Mouse (Mus musculus): ENCODE results near the gene Nlrx1.

The Nlrx1 gene

DNA sequence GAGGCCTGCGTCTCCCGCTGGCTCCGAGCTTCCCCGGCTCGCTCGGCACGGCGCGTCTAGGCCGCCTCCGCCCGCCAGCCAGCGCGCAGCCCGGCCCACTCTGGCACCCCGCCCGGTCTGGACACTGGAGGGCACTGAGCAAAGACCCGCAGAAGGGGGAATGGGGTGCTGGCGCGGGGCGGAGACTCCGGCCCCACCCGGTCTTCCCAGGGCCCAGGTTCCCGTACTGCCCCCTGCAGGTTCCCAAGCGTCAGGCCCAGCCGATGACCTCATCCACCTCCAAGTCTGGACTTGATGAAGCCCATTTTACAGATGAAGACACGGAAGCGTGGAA is 405 bp downstream of the Nlrx1 start:
- in situ Hi-C loops (cut with MboI, MseI), result no loop called here

DNA sequence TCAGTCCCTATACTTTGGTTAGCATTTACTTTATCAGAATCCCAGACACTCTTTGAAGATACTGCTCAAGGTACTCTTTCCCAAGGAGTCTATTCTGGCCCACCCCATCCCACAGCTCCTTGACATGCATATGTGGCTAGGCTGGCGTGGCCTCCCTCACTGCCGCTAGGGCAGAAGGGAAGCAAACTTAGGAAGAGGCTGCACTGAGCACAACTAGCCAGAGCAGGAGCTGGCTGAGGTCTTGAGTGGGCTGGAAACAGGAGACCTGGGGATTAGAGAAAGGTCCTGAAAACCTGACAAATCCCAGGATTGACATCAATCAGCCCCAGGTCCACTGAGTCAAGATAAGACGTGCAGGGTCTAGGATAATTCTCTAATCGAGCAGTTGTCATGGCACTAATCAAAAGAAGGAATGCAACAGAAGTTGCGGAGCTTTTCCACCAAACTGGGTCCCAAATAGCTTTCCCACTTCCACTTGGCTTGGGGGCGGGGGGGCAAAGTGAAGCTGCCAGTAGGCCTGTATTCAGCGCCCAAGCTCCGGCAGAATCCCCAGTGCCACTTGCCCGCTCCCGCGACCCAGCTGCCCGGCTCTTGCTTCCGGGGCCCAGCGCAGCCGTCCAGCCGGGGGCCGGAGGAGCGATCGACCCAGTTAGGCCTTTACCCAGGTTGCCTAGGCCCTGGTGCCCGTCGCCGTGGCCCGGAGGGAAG is 926 bp downstream of the Nlrx1 start:
- in situ Hi-C loops (cut with MboI, MseI), result no loop called here

DNA sequence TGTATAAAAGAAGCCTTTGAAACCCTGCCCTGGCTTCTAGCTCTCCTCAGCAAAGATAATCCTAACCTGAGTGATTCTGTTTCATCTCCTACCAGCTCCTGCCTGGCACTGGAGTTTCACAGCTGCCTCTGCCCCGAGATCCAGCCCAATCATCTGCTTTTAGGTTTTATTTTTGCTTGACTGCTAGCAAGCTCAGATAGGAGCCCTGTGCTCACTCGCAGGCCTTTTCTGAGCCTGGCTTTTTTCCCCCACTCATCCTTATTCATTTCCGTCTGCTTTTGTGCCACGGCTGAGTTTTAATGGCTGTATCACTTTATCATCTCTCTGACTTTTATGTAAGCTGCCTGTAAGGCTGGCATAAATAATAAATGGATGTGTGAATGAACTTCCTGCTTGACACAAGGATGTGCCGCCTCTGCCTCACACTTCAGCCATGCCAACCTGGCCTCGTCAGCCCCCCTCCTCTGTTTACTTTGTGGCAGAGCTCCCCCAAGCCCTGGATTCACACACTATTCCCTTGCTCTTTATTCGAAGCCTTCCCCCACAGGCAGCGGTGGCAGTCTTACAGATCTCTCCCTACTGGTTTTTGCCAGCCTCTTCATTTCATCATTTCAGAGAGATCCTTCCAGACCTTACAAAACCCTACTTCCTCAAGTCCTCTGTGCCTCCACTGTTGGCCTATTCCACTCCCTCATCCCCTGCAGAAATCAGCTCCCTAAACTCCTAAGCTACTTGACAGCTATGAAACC is 1.7 kb downstream of the Nlrx1 start:
- in situ Hi-C loops (cut with MboI, MseI), result no loop called here

DNA sequence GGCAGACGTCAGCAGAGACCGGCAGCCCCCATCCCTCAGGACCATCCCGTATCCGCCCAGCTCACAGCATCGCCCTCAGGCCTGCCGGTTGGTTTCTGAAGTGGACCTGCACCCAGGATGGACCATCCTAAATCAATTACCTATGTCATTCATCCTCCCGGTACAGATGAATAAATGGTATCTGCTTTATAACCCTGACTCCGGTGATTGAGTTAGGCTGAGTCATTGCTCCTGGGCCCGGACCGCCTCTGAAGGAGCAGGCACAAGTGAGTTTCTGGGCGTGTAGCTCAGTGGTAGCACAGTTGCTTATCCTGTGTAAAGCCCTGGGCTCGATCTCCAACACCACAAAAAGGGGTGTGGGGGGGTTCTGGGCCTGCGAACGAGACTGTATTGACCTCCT is 7.0 kb downstream of the Nlrx1 start:
- in situ Hi-C loops (cut with MboI, MseI), result no loop called here

DNA sequence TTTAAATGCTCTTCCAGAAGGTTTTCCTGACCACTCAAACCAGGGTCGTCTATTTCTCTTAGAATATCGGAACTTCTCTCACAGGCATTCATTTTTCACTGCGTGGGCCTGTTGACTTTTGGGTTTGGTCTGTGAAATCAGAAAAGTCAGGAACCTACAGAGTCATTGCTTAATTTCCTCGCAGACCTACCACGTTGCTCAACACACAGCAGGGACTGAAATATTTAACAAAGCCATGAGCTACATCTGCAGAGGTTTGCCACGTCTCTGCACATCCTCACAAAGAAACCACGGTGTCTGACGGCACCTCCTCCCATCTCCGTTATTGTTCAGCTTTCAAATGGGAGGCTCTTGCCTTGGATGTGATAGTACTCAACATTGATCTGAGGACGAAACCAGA is 9.4 kb downstream of the Nlrx1 start:
- in situ Hi-C loops (cut with MboI, MseI), result loop anchor here (10.0 kb wide), 1 partner anchor 1244 kb away; no protein-coding TSS in a partner anchor

DNA sequence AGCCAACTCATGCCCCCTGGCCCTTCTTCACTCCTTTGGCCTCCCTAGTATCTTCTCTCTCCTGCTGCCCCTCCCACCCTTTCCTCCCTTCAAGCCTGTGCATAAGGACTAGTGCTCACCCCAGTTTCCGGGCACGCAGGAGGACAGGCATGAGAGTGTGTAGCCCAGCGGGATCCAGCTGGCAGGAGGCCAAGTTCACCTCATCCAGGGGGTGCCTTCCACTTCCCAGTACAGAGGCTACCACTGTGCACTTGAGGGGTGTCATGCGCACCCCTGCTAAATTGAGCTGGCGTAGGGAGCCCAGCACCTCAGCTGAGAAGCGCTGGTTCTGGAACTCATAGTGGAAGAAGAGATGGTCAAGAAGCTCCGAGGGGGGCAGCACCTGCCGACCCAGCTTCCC is 12.2 kb downstream of the Nlrx1 start:
- in situ Hi-C loops (cut with MboI, MseI), result loop anchor here (10.0 kb wide), 1 partner anchor 1241 kb away; no protein-coding TSS in a partner anchor

DNA sequence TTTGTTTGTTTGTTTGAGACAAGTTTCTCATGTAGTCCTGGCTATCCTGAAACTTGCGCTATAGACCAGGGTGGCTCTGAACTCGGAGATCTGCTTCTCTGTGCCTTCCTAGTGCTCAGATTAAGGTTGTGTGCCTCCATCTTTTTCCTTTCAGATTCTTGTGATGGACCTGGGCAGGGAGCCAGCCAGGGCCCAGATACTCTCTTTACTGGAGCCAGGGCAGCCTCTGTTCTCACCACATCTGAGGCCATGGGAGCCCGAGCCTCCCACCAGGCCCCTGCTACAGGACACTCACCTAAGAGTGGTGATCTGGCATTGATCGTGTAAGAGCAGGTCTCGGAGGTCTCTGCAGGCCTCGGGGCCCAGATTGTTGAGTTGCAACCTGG is 13.3 kb downstream of the Nlrx1 start:
- in situ Hi-C loops (cut with MboI, MseI), result loop anchor here (10.0 kb wide), 1 partner anchor 1240 kb away; no protein-coding TSS in a partner anchor

DNA sequence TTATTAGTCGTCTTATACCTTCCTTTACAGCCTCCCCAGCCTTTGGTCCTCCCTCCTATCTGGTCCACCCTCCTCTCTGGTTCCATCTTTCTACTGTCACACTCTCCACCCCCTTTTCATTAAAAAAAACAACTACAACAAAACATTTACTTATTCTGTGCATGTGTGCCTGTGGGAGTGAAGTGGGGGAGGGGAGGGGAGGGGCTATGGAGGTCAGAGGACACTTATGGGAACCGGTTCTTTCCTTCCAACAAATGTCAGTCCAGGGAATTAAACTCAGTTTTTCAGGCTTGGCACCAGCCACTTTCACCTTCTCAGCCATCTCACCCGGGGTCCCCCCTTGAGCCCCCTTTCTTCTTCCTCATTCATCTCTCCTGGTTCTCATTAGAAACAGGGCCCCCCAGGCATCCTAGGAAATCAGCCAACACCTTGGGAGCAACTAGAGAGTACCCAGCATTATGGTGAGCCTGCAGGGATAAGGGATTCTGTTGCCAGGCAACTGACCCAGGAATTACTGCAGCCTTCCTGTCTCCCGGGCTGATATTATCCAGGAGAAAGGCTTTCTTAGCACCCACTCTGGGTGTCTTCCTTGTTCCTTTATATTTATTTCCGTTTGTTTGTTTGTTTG is 13.8 kb downstream of the Nlrx1 start:
- in situ Hi-C loops (cut with MboI, MseI), result loop anchor here (10.0 kb wide), 1 partner anchor 1240 kb away; no protein-coding TSS in a partner anchor

DNA sequence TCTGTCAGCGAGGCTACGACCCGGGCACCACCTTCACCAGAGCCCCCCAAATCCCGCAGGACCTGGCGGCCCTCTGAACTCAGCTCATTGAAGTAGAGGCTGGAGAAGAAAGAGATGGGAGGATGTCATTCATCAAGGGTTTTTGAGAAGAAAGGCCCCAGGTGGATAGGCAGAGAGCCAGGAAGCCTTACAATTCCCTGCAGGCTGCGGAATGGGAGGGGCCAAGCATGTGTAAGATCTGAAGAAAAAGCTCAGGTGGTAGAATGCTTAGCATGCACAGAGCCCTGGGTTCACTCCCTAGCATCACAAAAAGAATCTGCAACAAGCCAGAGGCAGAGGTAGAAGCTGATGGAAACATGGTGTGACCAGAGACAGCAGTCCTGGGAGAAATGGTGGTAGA is 15.0 kb downstream of the Nlrx1 start:
- in situ Hi-C loops (cut with MboI, MseI), result loop anchor here (10.0 kb wide), 1 partner anchor 1239 kb away; no protein-coding TSS in a partner anchor

DNA sequence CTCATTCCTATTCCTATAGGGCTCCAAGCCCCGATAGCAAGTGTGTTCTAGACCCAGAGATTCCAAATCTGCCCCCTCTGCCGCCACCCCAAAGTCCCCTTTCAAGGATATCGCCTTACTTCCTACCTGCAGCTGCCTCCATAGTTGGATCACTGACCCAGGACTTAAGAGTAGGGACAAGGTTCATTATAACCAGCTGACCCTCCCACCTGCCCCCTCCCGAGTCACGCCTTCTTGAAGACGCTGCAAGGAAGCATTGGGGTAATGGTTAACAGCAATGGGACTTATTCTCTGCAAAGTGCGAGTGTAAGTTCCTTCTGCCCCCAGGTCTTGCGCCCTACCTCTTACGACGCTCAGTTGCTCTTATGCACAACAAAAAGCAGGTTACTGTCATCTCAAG is 17.1 kb downstream of the Nlrx1 start, which contains the start of gene Pdzd3:
Gene Pdzd3, minus strand, starts transcription at position 158 of the 400 bp plus-strand sequence.
- in situ Hi-C loops (cut with MboI, MseI), result loop anchor here (10.0 kb wide), 1 partner anchor 1237 kb away; no protein-coding TSS in a partner anchor

DNA sequence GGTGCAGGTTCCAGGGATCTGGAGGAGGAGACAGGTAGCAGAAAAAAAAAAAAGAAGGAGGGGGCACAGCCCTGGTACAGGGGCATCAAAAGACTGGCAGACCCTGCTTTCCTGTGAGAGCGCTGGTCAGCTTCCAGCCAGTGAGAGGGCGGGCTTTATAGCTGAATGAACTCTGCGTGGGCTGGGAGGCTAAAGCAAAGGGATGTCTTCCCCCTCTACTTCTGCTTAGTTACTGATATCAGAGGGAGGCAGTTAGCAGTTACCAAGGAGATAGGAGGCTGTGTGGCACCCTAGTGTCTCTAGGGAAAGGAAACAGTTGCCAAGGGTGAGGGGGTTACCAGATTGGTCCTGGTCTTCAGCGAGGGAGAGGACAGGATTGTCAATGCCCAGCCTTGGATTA is 18.0 kb downstream of the Nlrx1 start:
- in situ Hi-C loops (cut with MboI, MseI), result loop anchor here (10.0 kb wide), 1 partner anchor 1236 kb away; no protein-coding TSS in a partner anchor

DNA sequence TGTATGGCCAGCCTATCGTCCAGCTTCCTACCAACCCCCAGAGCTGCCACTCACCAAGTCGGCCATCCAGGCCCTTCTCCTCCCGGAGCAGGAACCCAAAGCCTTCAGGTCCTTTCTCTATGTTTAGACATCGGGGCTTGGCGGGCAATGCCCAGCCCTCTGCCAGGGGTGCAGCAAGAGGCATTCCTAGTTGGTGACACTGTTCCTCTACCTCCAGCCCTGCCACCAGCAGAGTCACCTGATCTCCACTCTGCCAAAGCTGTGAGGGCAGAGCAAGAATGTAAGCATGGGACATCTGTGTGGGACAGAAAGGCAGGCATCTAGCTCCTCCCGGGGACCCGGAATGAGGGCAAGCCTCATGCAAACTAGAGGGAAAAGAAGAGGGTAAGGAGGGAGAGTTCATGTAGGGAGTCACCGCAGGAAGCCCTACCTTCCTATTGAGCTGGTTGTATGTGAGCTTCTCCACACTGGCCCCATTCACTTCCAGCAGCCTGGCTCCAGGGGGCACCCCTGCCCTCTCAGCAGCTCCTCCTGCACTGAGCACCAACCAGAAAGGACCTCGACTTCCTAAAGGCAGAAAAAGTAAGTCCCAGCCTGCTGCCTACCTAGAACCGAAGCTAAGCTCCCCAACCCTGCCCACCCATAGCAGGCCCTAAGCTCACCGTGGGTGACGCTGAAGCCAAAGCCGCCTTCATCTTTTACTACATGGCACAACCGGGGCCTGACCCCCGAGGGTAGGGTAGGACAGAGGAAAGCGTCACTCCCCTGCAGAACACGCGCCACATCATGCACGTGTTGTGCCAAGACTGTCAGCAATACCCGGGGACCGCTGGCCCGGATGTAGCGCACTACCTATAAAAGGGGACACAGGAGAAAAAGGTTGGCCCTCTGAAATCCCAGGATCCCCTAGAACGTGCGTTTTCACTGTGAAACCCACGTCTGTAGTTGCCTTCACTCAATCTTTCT is 18.9 kb downstream of the Nlrx1 start:
- in situ Hi-C loops (cut with MboI, MseI), result loop anchor here (10.0 kb wide), 1 partner anchor 1235 kb away; no protein-coding TSS in a partner anchor

DNA sequence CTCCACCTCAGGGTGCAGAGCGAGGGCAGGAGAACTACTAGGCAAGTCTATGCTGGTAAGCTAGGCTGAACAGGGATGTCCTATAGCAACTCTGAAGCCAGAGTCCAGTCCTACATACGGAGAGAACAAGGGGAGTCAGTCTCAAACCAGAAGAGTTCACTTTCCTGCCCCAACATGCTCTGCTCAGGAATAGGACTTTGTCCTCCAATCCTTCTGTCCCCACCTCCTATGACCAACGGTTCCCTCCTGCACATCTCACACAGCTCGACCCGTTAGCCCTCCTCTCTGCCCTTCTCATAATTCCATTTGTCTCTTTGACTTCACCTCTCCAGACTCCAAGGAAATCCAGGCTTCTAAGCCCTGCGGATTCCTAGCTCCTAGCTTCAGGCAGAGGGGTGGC is 20.5 kb downstream of the Nlrx1 start:
- in situ Hi-C loops (cut with MboI, MseI), result no loop called here

DNA sequence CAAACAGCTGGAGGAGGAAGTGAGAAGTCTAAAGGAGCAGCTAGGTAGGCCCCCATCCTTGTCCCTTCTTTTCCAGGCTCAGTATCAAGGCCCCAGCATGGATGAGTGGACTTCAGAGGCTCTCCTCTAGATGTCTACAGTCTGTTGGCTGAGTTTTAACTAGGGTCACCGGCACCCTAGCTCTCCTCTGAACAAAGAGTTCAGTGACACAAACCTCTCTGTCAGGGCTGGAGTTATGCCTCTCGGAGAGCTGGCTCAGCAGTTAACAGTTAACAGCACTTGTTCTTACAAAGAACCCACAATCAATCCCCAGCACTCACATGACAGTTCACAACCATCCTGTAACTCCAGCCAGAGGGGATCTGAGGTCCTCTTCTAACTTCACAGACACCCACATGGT is 24.8 kb downstream of the Nlrx1 start:
- in situ Hi-C loops (cut with MboI, MseI), result loop anchor here (5.0 kb wide), 1 partner anchor 61 kb away; no protein-coding TSS in a partner anchor

DNA sequence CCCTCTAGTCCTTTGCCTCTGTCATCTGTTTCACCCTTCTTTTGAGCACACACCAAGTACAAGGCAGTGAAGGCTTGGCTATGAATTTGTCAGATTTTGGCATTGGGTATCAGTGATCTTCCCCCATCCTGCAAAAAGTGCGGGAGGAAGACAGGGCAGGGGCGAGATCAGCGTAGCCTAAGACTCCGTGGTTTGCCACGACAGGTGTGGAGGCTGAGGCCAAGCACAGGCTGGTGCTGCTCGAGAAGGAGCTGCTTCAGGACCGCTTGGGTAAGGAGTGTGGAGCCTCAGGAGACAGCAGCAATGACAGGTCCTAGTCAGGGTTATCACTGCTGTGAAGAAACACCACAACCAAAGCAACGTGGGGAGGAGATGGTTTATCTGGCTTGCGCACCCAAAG is 27.0 kb downstream of the Nlrx1 start:
- in situ Hi-C loops (cut with MboI, MseI), result loop anchor here (5.0 kb wide), 1 partner anchor 59 kb away; no protein-coding TSS in a partner anchor

DNA sequence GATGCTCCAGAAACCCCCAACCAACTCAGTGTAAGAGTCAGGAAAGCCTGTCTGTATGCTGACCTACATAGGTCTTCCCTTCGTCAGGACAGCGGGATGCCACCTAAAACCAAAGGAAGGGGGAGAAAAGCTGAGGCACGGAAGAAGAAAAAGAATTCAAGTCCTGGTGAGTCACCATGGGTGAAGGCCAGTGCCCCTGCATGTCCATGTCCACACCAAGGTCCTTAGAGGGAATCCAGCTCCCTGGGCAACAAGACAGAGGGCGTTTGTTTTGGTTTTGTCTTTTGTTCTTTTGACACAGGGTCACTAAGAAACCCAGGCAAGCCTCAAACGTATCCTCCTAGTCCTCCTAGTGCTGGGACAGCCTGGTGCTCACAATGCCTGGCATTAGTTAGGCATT is 27.5 kb downstream of the Nlrx1 start:
- in situ Hi-C loops (cut with MboI, MseI), result loop anchor here (5.0 kb wide), 1 partner anchor 59 kb away; no protein-coding TSS in a partner anchor

DNA sequence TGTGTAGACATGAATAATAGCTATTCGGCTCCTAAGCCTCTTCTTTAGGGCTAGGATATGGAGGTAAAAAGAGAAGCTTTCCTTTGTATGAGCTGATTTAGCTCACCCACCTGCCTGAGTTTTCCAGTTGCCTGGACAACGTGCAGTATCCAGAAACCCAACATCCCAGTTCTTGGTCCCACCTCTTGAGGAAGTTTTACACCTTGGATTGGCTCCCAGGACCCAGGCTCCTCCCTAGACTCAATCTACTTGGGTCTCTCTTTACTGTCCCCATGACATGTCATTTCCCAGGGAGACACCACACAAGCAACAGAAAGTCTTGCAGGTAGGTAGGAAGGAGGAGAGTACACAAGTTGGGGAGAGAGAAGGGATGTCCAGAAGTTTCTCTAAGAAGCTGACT is 28.0 kb downstream of the Nlrx1 start, which contains the start of gene Ccdc153:
Gene Ccdc153, plus strand, starts transcription at position 278 of the 400 bp plus-strand sequence.
- in situ Hi-C loops (cut with MboI, MseI), result loop anchor here (5.0 kb wide), 1 partner anchor 58 kb away; no protein-coding TSS in a partner anchor

DNA sequence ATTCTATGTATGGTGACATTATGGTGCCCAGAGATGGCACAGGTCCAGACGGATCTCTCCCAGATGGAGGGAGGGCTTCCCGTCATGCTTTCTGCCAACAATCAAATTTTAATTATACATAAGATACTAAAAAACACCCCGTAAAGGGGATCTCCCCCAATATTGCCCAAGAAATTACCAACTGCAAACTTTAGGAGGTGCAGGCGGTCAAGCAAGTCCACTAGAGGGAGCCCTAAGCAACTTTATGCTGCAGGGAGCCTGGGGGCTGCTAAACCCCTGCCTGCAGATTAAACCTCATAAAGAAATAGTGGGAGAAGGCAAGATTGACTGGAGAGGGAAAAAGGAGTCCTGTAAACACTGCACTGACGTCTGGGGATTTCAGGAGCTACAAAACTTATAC is 29.0 kb downstream of the Nlrx1 start:
- in situ Hi-C loops (cut with MboI, MseI), result loop anchor here (5.0 kb wide), 1 partner anchor 283 kb away; no protein-coding TSS in a partner anchor

DNA sequence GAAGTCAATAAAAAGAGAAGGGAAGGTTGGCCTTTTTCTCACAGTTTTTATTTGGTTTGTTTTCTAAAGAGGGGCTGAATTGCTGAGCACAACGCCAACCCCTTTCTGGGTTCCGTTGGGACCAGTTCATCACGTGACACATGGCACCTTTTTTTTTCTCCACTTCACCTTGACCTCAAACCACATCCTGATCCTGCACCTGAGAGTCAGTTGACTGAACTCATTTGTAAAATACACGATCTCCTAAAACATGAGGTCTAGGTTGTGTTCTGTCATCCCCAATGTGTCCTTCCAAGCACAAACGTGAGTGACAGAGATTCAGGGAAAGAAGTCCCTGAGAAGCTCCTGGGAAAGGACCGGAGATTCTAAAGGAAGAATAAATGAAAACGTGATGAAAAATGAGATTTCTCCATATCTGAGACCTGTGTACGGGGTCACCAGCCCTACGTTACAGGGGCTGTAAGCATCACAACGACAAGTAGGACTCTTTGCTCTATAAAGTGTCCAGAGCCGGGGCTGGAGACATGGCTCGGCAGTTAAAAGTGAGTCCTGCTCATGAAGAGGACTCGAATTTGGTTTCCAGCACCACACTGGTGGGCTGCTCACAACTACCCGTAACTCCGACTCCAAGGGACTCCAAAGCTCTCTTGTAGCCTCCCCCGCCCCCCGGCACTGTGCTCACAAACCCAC is 29.8 kb downstream of the Nlrx1 start:
- in situ Hi-C loops (cut with MboI, MseI), result loop anchor here (5.0 kb wide), 1 partner anchor 284 kb away; no protein-coding TSS in a partner anchor

DNA sequence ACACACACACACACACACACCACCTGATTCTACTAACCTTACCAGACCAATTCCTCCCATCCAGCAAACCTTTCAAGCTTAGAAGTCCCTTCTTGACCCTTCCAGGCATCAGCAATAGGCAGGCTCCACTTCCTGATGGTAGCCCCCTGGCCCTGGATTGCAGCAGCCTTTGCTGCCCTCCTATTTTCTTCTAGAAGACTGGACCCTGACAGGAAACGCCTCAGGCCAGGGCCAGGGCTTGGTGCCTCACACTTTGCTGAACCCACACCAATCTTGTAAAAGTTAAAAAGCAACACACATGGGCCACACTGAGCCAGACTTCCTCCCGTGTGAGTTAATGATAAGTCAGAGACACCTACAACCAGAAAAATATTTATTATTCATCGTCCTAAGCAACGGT is 31.3 kb downstream of the Nlrx1 start:
- in situ Hi-C loops (cut with MboI, MseI), result loop anchor here (5.0 kb wide), 1 partner anchor 285 kb away; no protein-coding TSS in a partner anchor
